27 mouse cellular contexts compared by ENCODE assay signal in the genomic region with DNA sequence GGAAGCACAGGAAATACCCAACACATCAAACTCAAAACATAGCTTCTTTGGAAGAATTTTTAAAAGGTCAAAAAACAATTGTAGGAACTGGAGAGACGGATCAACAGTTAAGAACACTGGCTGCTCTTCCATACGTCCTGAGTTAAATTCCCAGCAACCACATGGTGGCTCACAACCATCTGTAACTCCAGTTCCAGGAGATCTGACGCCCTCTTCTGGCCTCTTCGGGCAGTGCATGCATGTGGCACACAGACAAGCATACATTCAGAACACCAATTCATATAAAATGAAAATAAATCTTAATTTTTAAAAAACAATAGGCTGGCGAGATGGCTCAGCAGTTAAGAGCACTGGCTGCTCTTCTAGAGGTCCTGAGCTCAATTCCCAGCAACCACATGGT. TPM values are rescaled to one million over a fixed set of nuclear protein-coding genes. Genes with fewer than 3 reads are reported as not detected.
DNase-seq lines count a peak whose midpoint lies in the region; ATAC-seq and TF ChIP-seq lines count a peak whose summit lies in the region.
"Not testable (repeated sequence)": the region's sequence is repeated elsewhere in the genome, so short reads cannot be mapped to it uniquely, and the experiment has no call there.
"Had no signal": no experiment of that assay in that cellular context is flagged by ENCODE, and none has a peak within 500 bp of the region (broad histone marks: within the 10 kb centered on the region; RNA-seq: fewer than 3 reads in every experiment).

No protein-coding gene starts in this region.

- peak; percentile 34 for TF ChIP-seq CTCF in E14TG2a.4 (conservative IDR thresholded peaks at IDR 0.05; ENCODE audit: low read length)
- TF ChIP-seq CTCF in gastrocnemius, adult 2 months (IDR thresholded peaks at IDR 0.05), result peak; percentile 3; the same call in 1 of the 2 replicates
- TF ChIP-seq CTCF in hindbrain, postnatal 0 days (IDR thresholded peaks at IDR 0.05; ENCODE audit: low read depth), result peak; percentile 13; the same call in 1 of the 2 replicates
- TF ChIP-seq CTCF in layer of hippocampus, adult 2 months (conservative IDR thresholded peaks at IDR 0.05), result peak; percentile 52
- peak; percentile 23; the same call in 1 of the 2 replicates for TF ChIP-seq CTCF in stomach, postnatal 0 days (IDR thresholded peaks at IDR 0.05; ENCODE audit: low read depth)

- not testable (repeated sequence) for H3K27ac ChIP-seq in gastrocnemius, adult 2 months; hindbrain, postnatal 0 days; layer of hippocampus, adult 2 months; stomach, postnatal 0 days (replicated peaks)

- 82% methylated on average over 5 of the region's 5 CpGs for WGBS in hindbrain, postnatal 0 days
- WGBS in stomach, postnatal 0 days, result 72% methylated on average over 5 of the region's 5 CpGs

- not testable (repeated sequence) for ATAC-seq in hindbrain, postnatal 0 days; stomach, postnatal 0 days (ENCODE audit: low FRiP score, low TSS enrichment)

- peak; percentile 59 for DNase-seq in R1 (ENCODE audit: low read depth, low spot score)
- not testable (repeated sequence) for DNase-seq in gastrocnemius, adult 2 months; hindbrain, postnatal 0 days (ENCODE audit: low spot score); layer of hippocampus, adult 2 months (ENCODE audit: low spot score in 2 of 2); stomach, postnatal 0 days (ENCODE audit: low spot score)

- H3K4me1 ChIP-seq in E14TG2a.4 (replicated peaks; ENCODE audit: low read depth, low read length); hindbrain, postnatal 0 days (ENCODE audit: insufficient read depth, low read length); stomach, postnatal 0 days (replicated peaks; ENCODE audit: control insufficient read depth, insufficient read depth): not testable (repeated sequence)

- not testable (repeated sequence) for H3K27me3 ChIP-seq in E14TG2a.4 (ENCODE audit: insufficient read depth, low read length); hindbrain, postnatal 0 days (ENCODE audit: insufficient read depth, low read length); stomach, postnatal 0 days (ENCODE audit: control insufficient read depth, insufficient read depth, low read length)

- H3K36me3 ChIP-seq in E14TG2a.4 (ENCODE audit: insufficient read depth, low read length); hindbrain, postnatal 0 days (ENCODE audit: insufficient read depth, low read length); stomach, postnatal 0 days (ENCODE audit: control insufficient read depth, insufficient read depth, low read length): not testable (repeated sequence)

- H3K9me3 ChIP-seq in E14TG2a.4 (ENCODE audit: low read length), result peaks cover 26% of the 10 kb centered on the region
- not testable (repeated sequence) for H3K9me3 ChIP-seq in hindbrain, postnatal 0 days (ENCODE audit: low read length); stomach, postnatal 0 days (ENCODE audit: control insufficient read depth, low read length)

- intact Hi-C loops in gastrocnemius, adult 2 months (cut with DNase I), result not testable (repeated sequence)

- H3K4me3 ChIP-seq in E14TG2a.4 (replicated peaks; ENCODE audit: low read length); gastrocnemius, adult 2 months; hindbrain, postnatal 0 days (ENCODE audit: low read length); layer of hippocampus, adult 2 months; stomach, postnatal 0 days (ENCODE audit: low read depth, low read length): not testable (repeated sequence)

- H3K4me2 ChIP-seq in hindbrain, postnatal 0 days (ENCODE audit: low read depth, low read length); stomach, postnatal 0 days (replicated peaks; ENCODE audit: low read depth): not testable (repeated sequence)

- H3K9ac ChIP-seq in hindbrain, postnatal 0 days (replicated peaks; ENCODE audit: low read length); stomach, postnatal 0 days (ENCODE audit: low read length): not testable (repeated sequence)

- not testable (repeated sequence) for TF ChIP-seq EP300 in stomach, postnatal 0 days (optimal IDR thresholded peaks at IDR 0.05)

RNA-seq across cellular contexts. Expression of a gene that starts 10.0 kb away (rescaled TPM):
- not detected for total RNA-seq in gastrocnemius, adult 2 months (2021)
- total RNA-seq in hindbrain, postnatal 0 days (2014; rRNA removed), result not detected in 2 replicates
- polyA plus RNA-seq in hindbrain, postnatal 0 days (2015; fragmentation: Nextera tagmentation; extraction: Ambion mirVana), result 0.21 and 0.26 TPM in 2 replicates
- not detected for total RNA-seq in layer of hippocampus, adult 2 months (2021)
- polyA plus RNA-seq in stomach, postnatal 0 days (2015; fragmentation: Nextera tagmentation; extraction: Ambion mirVana), result not detected in 2 replicates
- total RNA-seq: adrenal gland, adult 2 months; adrenal gland, postnatal 14 days; adrenal gland, postnatal 4 days; common myeloid progenitor, adult 5-6 weeks; ES-E14; gastrocnemius, postnatal 10 days; gastrocnemius, postnatal 36 days; granulocyte monocyte progenitor cell, adult 5-6 weeks; heart, postnatal 10 days; heart, postnatal 36 days had no signal
- polyA plus RNA-seq: adrenal gland, adult 2 months; cerebellum, adult 2 months; embryonic facial prominence, embryonic 12.5 days; embryonic facial prominence, embryonic 15.5 days; forebrain, embryonic 11.5 days; forebrain, embryonic 14.5 days; heart, embryonic 12.5 days; heart, embryonic 15.5 days; hindbrain, embryonic 10.5 days; hindbrain, embryonic 13.5 days; inflammation-experienced regulatory T-cells, adult 6 months; intestine, embryonic 16.5 days had no signal
